Mouse (Mus musculus) urinary bladder, postnatal 0 days (tissue): ENCODE results near the gene Ghr. TPM values are rescaled to one million over a fixed set of nuclear protein-coding genes. Genes with fewer than 3 reads are reported as not detected.

Source experiments
- polyA plus RNA-seq: library from polyadenylated mRNA; unstranded; fragments of >200 nt; fragmentation: Nextera tagmentation; extraction: Ambion mirVana; gene quantifications from 2 replicates; pipeline ENCODE4 v1.2.1, GENCODE M21; 2015

The Ghr gene
- 38.0 and 43.7 TPM in 2 replicates for polyA plus RNA-seq

GRCm38 (mm10) chr15:3582807-3583636, at the start of gene Ghr:
Gene Ghr, minus strand, starts transcription at chr15:3583492.

GRCm38 (mm10) chr15:3303426-3303825, 279.9 kb downstream of the Ghr start, which contains the start of gene Ccdc152:
Gene Ccdc152, minus strand, starts transcription at chr15:3303526.

DNA sequence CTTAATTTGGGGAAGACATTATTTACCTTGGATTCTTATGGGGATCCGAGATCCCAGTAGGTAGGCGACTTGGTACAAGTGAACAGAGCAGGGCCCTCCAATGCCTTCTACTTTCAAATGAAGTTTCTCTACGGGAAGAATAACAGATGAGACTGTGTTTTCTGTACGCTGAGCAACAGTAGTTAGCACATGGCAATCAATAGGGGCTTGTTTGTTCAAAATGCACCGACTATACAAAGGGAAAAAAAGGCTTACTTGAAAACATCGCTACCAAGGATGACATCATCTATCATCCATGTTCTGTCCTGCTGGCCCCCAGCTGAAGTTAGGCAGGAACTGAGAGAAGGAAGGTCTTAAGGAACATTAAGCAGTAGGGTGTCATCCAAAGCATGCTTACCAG, 315.0 kb downstream of the Ghr start, which contains the start of gene Selenop:
TSS of gene Selenop (plus strand) at position 301 of the 400 bp plus-strand sequence.

